Mouse (Mus musculus): ENCODE results near the gene Nsun5. TPM values are rescaled to one million over a fixed set of nuclear protein-coding genes. Genes with fewer than 3 reads are reported as not detected.
A peak's percentile ranks its signal among the peaks of the same experiment; 100 is the strongest.

Gene Nsun5
- 10.9 and 14.2 TPM in 2 replicates for polyA plus RNA-seq (2012; rRNA removed)

GRCm38 (mm10) chr5:135369787-135370654, at the start of gene Nsun5:
Nsun5 (plus strand) TSS chr5:135369953.
- WGBS, result under 1% methylated on average over 64 of the region's 64 CpGs
- Histone ChIP-seq H3K27ac (ENCODE audit: insufficient read depth, low read depth, low read length) (peak within 1 kb of the TSS; percentile 48), H3K36me3 (ENCODE audit: control insufficient read depth, insufficient read depth, low read length) (peaks cover 20% of the 10 kb centered on the region), H3K4me1 (ENCODE audit: control insufficient read depth, insufficient read depth, insufficient read length, low read length) (no peaks in the 10 kb centered on the region; the same call in 1 of the 2 replicates), H3K4me3 (ENCODE audit: low read depth, low read length) (peak within 1 kb of the TSS; percentile 98), H3K27me3 (ENCODE audit: control insufficient read depth, insufficient read depth, low read length) (no peaks in the 10 kb centered on the region)
- no peak for TF ChIP-seq CTCF (IDR thresholded peaks at IDR 0.05; ENCODE audit: extremely low read depth, insufficient read length, insufficient replicate concordance, low read depth, low read length)
- 0 out of 2 replicates have a peak, but pooled peaks have one; percentile 36 for TF ChIP-seq POLR2A (IDR thresholded peaks at IDR 0.05; ENCODE audit: low read depth, low read length)

GRCm38 (mm10) chr5:135322197-135322596, 47.6 kb upstream of the Nsun5 start:
- Histone ChIP-seq H3K27me3 (ENCODE audit: control insufficient read depth, insufficient read depth, low read length) (no peaks in the 10 kb centered on the region), H3K27ac (ENCODE audit: insufficient read depth, low read depth, low read length) (no peak overlapping the region), H3K4me1 (ENCODE audit: control insufficient read depth, insufficient read depth, insufficient read length, low read length) (no peaks in the 10 kb centered on the region), H3K4me3 (ENCODE audit: low read depth, low read length) (no peak overlapping the region), H3K36me3 (ENCODE audit: control insufficient read depth, insufficient read depth, low read length) (no peaks in the 10 kb centered on the region)
- 89% methylated on average over 1 of the region's 1 CpGs for WGBS
- no peak for TF ChIP-seq CTCF (IDR thresholded peaks at IDR 0.05; ENCODE audit: extremely low read depth, insufficient read length, insufficient replicate concordance, low read depth, low read length)
- TF ChIP-seq POLR2A (IDR thresholded peaks at IDR 0.05; ENCODE audit: low read depth, low read length), result no peak

DNA sequence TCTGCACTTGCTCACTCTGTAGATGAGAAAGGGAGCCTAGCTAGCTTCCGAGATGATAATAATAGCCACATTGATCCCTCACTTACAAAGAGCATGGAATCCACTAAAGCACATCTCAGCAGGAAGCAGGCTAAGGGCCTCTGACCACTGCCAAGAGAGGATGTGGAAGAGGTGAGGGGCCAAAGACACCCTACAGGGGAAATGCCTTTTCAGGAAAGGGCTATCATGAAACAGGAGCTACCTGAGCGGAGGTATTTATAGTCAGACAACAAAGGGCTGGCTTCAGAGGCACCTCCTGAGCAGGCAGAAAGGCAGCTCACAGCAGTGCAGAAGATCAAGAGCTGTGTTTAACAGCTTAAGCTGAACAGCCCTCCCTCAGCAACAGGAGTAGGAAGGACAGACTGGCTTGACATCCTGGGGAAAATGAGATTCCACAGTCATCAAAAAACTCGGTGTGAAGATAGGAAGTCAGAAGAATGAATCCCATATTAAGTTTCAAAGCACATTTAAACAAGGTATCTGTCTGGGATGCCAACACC, 43.6 kb upstream of the Nsun5 start:
- H3K36me3 ChIP-seq (ENCODE audit: control insufficient read depth, insufficient read depth, low read length), result no peaks in the 10 kb centered on the region
- no peaks in the 10 kb centered on the region for H3K4me1 ChIP-seq (ENCODE audit: control insufficient read depth, insufficient read depth, insufficient read length, low read length)
- H3K27me3 ChIP-seq (ENCODE audit: control insufficient read depth, insufficient read depth, low read length), result no peaks in the 10 kb centered on the region
- WGBS, result 56% methylated on average over 3 of the region's 3 CpGs
- no peak overlapping the region for H3K4me3 ChIP-seq (ENCODE audit: low read depth, low read length)
- TF ChIP-seq CTCF (IDR thresholded peaks at IDR 0.05; ENCODE audit: extremely low read depth, insufficient read length, insufficient replicate concordance, low read depth, low read length) (no peak), POLR2A (IDR thresholded peaks at IDR 0.05; ENCODE audit: low read depth, low read length) (no peak)
- no peak overlapping the region for H3K27ac ChIP-seq (ENCODE audit: insufficient read depth, low read depth, low read length)

DNA sequence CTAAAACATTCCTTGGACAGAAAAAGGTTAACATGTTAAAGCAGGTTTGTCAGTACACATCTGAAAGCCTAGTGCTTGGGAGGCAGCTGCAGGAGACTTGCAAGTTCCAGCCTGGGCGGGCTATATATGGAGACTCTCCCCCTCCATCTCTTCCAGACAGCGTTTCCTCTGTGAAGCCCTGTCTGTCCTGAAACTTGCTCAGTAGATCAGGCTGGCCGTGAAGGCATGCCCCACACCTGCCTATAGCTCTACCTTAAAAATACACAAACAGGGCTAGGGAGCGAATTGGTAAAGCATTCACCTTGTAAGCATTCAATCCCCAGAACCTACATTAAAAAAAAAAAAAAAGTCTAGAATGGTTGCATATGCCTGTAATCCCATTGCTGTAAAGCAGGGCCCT, 40.3 kb upstream of the Nsun5 start:
- WGBS, result 81% methylated on average over 4 of the region's 4 CpGs
- no peaks in the 10 kb centered on the region for H3K4me1 ChIP-seq (ENCODE audit: control insufficient read depth, insufficient read depth, insufficient read length, low read length)
- TF ChIP-seq POLR2A (IDR thresholded peaks at IDR 0.05; ENCODE audit: low read depth, low read length), result no peak

DNA sequence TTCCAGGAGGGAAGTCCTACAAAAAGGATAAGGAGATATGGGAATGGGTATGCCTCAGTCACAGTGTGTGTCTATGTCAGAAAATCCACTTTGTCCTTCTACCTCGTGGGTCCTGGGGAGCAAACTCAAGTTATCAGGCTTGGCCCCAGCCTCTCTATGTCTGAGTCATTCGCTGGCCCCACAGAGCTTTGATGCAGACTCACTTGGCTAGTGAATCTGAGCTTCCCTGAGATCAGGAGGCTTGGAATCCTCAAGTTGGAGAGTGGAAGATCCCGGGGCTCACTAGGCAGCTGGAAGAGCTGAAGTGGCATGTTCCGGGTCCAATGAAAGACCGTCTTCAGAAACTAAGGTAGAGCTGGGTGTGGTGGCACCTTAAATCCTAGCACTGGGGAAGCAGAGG, 39.6 kb upstream of the Nsun5 start:
- Histone ChIP-seq H3K4me1 (ENCODE audit: control insufficient read depth, insufficient read depth, insufficient read length, low read length) (no peaks in the 10 kb centered on the region), H3K27ac (ENCODE audit: insufficient read depth, low read depth, low read length) (no peak overlapping the region), H3K4me3 (ENCODE audit: low read depth, low read length) (no peak overlapping the region), H3K27me3 (ENCODE audit: control insufficient read depth, insufficient read depth, low read length) (no peaks in the 10 kb centered on the region), H3K36me3 (ENCODE audit: control insufficient read depth, insufficient read depth, low read length) (no peaks in the 10 kb centered on the region)
- 76% methylated on average over 5 of the region's 5 CpGs for WGBS
- TF ChIP-seq CTCF (IDR thresholded peaks at IDR 0.05; ENCODE audit: extremely low read depth, insufficient read length, insufficient replicate concordance, low read depth, low read length), result no peak
- TF ChIP-seq POLR2A (IDR thresholded peaks at IDR 0.05; ENCODE audit: low read depth, low read length), result no peak

More for the DNA sequence above, 40.3 kb upstream of the Nsun5 start:
- H3K27me3 ChIP-seq (ENCODE audit: control insufficient read depth, insufficient read depth, low read length), result no peaks in the 10 kb centered on the region
- no peak overlapping the region for H3K4me3 ChIP-seq (ENCODE audit: low read depth, low read length)
- H3K36me3 ChIP-seq (ENCODE audit: control insufficient read depth, insufficient read depth, low read length), result no peaks in the 10 kb centered on the region
- no peak overlapping the region for H3K27ac ChIP-seq (ENCODE audit: insufficient read depth, low read depth, low read length)

GRCm38 (mm10) chr5:135331161-135331560, 38.6 kb upstream of the Nsun5 start:
- H3K4me1 ChIP-seq (ENCODE audit: control insufficient read depth, insufficient read depth, insufficient read length, low read length), result no peaks in the 10 kb centered on the region
- TF ChIP-seq CTCF (IDR thresholded peaks at IDR 0.05; ENCODE audit: extremely low read depth, insufficient read length, insufficient replicate concordance, low read depth, low read length), result no peak
- no peak for TF ChIP-seq POLR2A (IDR thresholded peaks at IDR 0.05; ENCODE audit: low read depth, low read length)
- H3K4me3 ChIP-seq (ENCODE audit: low read depth, low read length), result no peak overlapping the region
- no peaks in the 10 kb centered on the region for H3K36me3 ChIP-seq (ENCODE audit: control insufficient read depth, insufficient read depth, low read length)
- no peaks in the 10 kb centered on the region for H3K27me3 ChIP-seq (ENCODE audit: control insufficient read depth, insufficient read depth, low read length)
- H3K27ac ChIP-seq (ENCODE audit: insufficient read depth, low read depth, low read length), result no peak overlapping the region
- 76% methylated on average over 6 of the region's 6 CpGs for WGBS

DNA sequence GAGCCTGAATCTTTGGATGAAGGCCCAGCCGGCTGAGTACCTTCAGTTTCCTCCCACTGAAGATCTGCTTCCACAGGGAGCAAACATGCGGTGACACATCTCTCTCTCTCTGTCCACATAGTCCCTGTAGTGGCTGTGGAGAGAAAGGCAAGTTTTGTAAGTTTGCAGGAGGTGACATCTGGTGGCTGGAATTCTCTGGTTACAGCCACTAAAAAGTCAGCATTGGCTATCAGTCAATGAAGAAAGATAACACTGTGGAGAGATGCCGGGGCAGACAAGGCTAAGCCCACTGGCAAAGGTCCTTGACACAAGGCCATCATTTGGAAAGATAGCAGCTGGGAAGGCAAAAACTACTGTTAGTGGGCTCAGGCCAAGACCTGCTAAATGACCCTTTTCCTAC, 32.2 kb upstream of the Nsun5 start:
- no peak overlapping the region for H3K27ac ChIP-seq (ENCODE audit: insufficient read depth, low read depth, low read length)
- no peaks in the 10 kb centered on the region for H3K4me1 ChIP-seq (ENCODE audit: control insufficient read depth, insufficient read depth, insufficient read length, low read length)
- no peaks in the 10 kb centered on the region for H3K27me3 ChIP-seq (ENCODE audit: control insufficient read depth, insufficient read depth, low read length)
- WGBS, result 37% methylated on average over 3 of the region's 3 CpGs
- H3K4me3 ChIP-seq (ENCODE audit: low read depth, low read length), result no peak overlapping the region
- no peak for TF ChIP-seq CTCF (IDR thresholded peaks at IDR 0.05; ENCODE audit: extremely low read depth, insufficient read length, insufficient replicate concordance, low read depth, low read length)
- no peak for TF ChIP-seq POLR2A (IDR thresholded peaks at IDR 0.05; ENCODE audit: low read depth, low read length)
- no peaks in the 10 kb centered on the region for H3K36me3 ChIP-seq (ENCODE audit: control insufficient read depth, insufficient read depth, low read length)

Measured in small intestine, adult 2 months (tissue).